Mouse (Mus musculus) embryonic facial prominence, embryonic 11.5 days (tissue): ENCODE results near the gene Grk5. TPM values are rescaled to one million over a fixed set of nuclear protein-coding genes. Genes with fewer than 3 reads are reported as not detected.

Experiments
- ATAC-seq: fragments of 200-750 bp; cut with Nextera tagmentation; replicated peaks from 2 replicates; pipeline ENCODE4 v1.8.0; 2017; ENCODE audit warnings: low read depth; ENCODE audit not compliant: insufficient number of reproducible peaks, low FRiP score, low TSS enrichment
- DNase-seq: peaks from one replicate; pipeline ENCODE4 v3.0.0-alpha.2; 2015; ENCODE audit warnings: low spot score
- H3K27ac ChIP-seq: fragments of 300-500 bp; sonication (generic); replicated peaks from 2 replicates; pipeline ENCODE4 v1.5.1; 2014; ENCODE audit warnings: mild to moderate bottlenecking, low read depth, low read length, control low read depth
- H3K27me3 ChIP-seq: fragments of 300-500 bp; sonication (generic); 2 replicates; pipeline ENCODE4 v1.6.1; 2014; ENCODE audit warnings: mild to moderate bottlenecking, low read length, moderate library complexity, mixed read lengths; ENCODE audit not compliant: control insufficient read depth, insufficient read depth
- H3K36me3 ChIP-seq: fragments of 300-500 bp; sonication (generic); replicated peaks from 2 replicates; pipeline ENCODE4 v1.6.1; 2014; ENCODE audit warnings: low read depth, mild to moderate bottlenecking, low read length, moderate library complexity, mixed read lengths; ENCODE audit not compliant: control insufficient read depth, insufficient read depth
- H3K4me1 ChIP-seq: fragments of 300-500 bp; sonication (generic); 2 replicates; pipeline ENCODE4 v1.6.1; 2014; ENCODE audit warnings: low read length, mixed read lengths; ENCODE audit not compliant: control insufficient read depth, insufficient read depth
- H3K4me2 ChIP-seq: fragments of 300-500 bp; sonication (generic); 2 replicates; pipeline ENCODE4 v1.6.1; 2014; ENCODE audit warnings: low read depth, mild to moderate bottlenecking, control low read depth, low read length, moderate library complexity
- H3K4me3 ChIP-seq: fragments of 300-500 bp; sonication (generic); 2 replicates; pipeline ENCODE4 v1.5.1; 2014; ENCODE audit warnings: low read depth, low read length, control low read depth
- H3K9ac ChIP-seq: fragments of 300-500 bp; sonication (generic); replicated peaks from 2 replicates; pipeline ENCODE4 v1.6.1; 2014; ENCODE audit warnings: mild to moderate bottlenecking, control low read depth, low read length
- H3K9me3 ChIP-seq: fragments of 300-500 bp; sonication (generic); replicated peaks from 2 replicates; pipeline ENCODE4 v1.6.1; 2016; ENCODE audit warnings: mild to moderate bottlenecking, low read length, inconsistent platforms, mixed read lengths; ENCODE audit not compliant: control insufficient read depth
- WGBS: fragments of 180-500 bp; shearing (Covaris S2); extraction: QIAGEN DNeasy Blood & Tissue Kit; methylation state at CpG from one replicate; pipeline ENCODE4 v1.1.7; 2014; 5-methylcytosine and 5-hydroxymethylcytosine counted together
- polyA plus RNA-seq: library from polyadenylated mRNA; unstranded; fragments of >200 nt; fragmentation: Nextera tagmentation; extraction: Ambion mirVana; gene quantifications from 2 replicates; pipeline ENCODE4 v1.2.1, GENCODE M21; 2014

The Grk5 gene
- polyA plus RNA-seq, 1 experiment from 2014 or later = 2.1 TPM

DNA sequence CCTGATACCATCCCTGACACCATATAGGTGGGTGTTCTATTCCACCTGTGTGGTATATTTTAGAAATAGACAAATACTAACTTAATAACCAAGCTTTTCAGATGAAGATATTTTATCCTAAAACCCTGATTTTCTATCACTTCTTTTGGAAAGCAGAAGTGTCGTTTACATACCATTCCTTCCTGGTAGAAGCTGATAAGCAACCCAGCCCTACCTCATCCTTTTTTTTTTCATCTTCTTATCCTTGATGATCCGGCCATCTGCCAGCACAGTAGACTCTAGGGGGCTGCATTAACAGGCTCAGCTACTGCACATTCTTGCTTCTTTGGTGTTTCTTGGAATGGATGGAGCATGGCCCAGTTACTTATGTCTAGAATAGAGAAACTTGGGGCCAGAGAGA lies 195.7 kb downstream of the Grk5 start:
- Histone ChIP-seq H3K9me3 (no peaks in the 10 kb centered on the region), H3K36me3 (no peaks in the 10 kb centered on the region), H3K4me1 (no peaks in the 10 kb centered on the region), H3K27me3 (no peaks in the 10 kb centered on the region), H3K27ac (no peak overlapping the region), H3K4me3 (no peak overlapping the region), H3K4me2 (no peak overlapping the region), H3K9ac (no peak overlapping the region)
- WGBS = 79% methylated on average over 2 of the region's 2 CpGs
- ATAC-seq (no peak), DNase-seq (no peak)

DNA sequence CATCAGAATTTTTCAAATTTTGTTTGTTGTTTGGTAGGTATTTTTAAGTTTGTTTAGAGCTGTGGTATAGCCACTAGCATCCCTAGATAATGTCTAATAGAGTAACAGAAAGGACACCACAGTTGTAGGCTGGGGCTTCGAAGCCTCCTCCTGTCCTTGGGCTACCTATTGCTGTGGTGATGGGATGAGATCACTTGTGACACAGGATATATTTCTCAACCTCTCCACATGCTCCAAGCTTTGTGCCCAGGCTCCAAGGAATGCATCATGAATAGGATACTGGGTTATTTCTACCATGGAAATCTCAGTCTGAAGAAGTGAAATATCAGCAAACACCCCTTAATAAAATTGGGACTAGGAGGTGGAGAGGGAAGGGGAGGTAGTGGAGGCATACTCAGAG lies 198.2 kb downstream of the Grk5 start:
- Histone ChIP-seq H3K4me2 (no peak overlapping the region), H3K9ac (no peak overlapping the region), H3K4me1 (no peaks in the 10 kb centered on the region), H3K36me3 (no peaks in the 10 kb centered on the region), H3K27me3 (no peaks in the 10 kb centered on the region), H3K9me3 (no peaks in the 10 kb centered on the region), H3K27ac (no peak overlapping the region), H3K4me3 (no peak overlapping the region)
- DNase-seq = no peak
- 89% methylated on average over 1 of the region's 1 CpGs for WGBS
- no peak for ATAC-seq

DNA sequence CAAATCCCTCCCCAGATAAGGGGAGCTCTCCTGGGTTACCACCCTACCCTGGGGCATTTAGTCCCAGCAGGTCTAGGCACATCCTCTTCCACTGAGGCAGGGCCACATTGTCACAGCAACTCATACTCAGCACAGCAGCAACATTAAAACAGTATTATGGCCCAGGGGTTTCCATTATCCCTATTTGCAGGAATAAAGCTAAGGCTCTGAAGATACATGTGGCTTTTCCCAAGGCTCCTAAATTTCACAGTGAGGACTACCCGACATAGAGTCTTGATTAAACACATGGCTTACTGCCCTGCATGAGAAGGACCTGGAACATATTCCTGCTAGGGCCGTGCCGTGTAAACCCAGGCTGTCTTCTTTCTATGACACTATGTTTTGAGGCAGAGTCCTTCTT lies 199.5 kb downstream of the Grk5 start:
- 86% methylated on average over 3 of the region's 3 CpGs for WGBS
- Histone ChIP-seq H3K4me3 (no peak overlapping the region), H3K27ac (no peak overlapping the region), H3K4me1 (no peaks in the 10 kb centered on the region), H3K9ac (no peak overlapping the region), H3K27me3 (no peaks in the 10 kb centered on the region), H3K36me3 (no peaks in the 10 kb centered on the region), H3K4me2 (no peak overlapping the region), H3K9me3 (no peaks in the 10 kb centered on the region)
- no peak for ATAC-seq
- DNase-seq = no peak

DNA sequence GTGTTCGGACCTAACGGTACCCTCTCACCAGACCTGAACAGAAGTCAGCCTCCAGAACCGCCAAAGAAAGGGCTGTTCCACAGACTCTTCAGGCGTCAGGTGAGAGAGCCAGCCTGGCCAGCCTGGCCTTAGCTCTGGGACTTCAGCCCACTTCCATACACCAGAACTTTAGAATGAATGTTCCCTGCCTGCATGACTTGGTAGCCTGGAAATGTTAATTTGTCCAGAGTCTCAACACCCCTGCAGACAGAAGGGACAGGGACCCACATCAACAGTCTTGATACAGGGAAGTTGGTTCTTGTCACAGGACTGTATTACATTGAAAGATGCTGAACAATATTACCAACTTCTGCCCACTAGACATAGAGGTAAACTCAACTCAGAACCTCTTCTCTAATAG lies 201.0 kb downstream of the Grk5 start:
- Histone ChIP-seq H3K4me1 (no peaks in the 10 kb centered on the region), H3K9ac (no peak overlapping the region), H3K27me3 (no peaks in the 10 kb centered on the region), H3K36me3 (no peaks in the 10 kb centered on the region), H3K4me3 (no peak overlapping the region), H3K9me3 (no peaks in the 10 kb centered on the region), H3K27ac (no peak overlapping the region), H3K4me2 (no peak overlapping the region)
- DNase-seq = no peak
- 95% methylated on average over 4 of the region's 4 CpGs for WGBS
- no peak for ATAC-seq

DNA sequence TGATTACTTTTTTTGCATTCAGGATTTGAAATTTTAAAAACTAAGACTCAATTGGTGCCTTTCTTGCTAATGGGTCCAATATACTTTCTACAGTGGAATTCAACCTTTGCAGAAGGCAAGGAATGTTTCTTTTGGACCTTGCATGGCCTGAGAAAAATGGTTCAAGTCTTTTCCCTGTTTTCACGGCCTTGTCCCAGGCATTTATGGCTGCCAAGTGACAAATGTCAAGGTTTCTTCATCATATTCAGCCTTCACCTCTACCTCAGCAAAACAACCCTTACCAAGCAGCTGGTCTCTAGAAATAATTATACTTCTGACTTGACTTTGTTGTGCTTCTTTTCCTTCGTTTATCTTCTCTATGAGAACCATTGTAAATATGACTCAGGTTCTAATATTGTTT lies 207.2 kb downstream of the Grk5 start:
- Histone ChIP-seq H3K9me3 (no peaks in the 10 kb centered on the region), H3K27ac (no peak overlapping the region), H3K4me2 (no peak overlapping the region), H3K36me3 (no peaks in the 10 kb centered on the region), H3K27me3 (no peaks in the 10 kb centered on the region), H3K9ac (no peak overlapping the region), H3K4me1 (no peaks in the 10 kb centered on the region), H3K4me3 (no peak overlapping the region)
- 80% methylated on average over 2 of the region's 2 CpGs for whole genome bisulfite sequencing
- no peak for DNase-seq
- ATAC-seq = no peak

DNA sequence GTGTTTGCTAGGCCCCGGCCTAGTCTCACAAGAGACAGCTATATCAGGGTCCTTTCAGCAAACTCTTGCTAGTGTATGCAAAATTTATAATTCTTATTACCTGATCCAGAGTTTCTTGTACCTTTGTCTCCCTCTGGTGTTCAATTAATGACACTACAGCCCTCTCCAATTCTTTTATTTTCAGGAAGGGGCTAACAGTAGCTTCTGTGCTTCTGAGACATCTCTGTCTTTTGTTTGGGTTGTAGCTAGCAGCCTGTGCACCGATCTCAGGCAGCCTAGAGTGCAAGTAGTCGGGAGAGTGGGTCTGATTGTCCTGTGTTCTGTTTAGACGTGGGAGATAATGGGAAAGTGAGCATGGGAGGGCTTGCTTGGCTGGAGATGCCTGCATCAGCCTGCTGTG lies 208.2 kb downstream of the Grk5 start:
- DNase-seq (peak; percentile 54), ATAC-seq (no peak)
- Histone ChIP-seq H3K27ac (no peak overlapping the region), H3K9ac (no peak overlapping the region), H3K27me3 (no peaks in the 10 kb centered on the region), H3K4me2 (no peak overlapping the region), H3K36me3 (no peaks in the 10 kb centered on the region), H3K4me1 (no peaks in the 10 kb centered on the region), H3K4me3 (no peak overlapping the region), H3K9me3 (no peaks in the 10 kb centered on the region)
- 29% methylated on average over 4 of the region's 4 CpGs for whole genome bisulfite sequencing

DNA sequence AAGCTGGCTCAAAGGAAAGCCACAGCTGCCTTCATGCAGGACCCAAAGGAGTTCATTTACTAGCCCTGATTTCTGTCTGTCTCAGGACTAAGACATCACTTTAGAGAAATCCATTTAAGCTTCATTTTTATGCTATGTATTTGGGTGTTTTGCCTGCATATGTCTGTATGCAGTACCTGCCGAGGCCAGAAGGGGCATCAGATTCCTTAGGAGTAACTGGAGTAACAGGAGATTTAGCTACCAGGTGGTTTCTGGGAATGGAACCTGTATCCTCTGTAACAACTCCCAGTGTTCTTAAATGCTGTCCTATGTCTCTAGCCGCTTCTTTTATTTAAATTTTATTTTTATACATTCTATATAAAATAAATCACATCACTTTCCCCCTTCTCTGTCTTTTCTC lies 220.6 kb downstream of the Grk5 start:
- H3K4me3 ChIP-seq = no peak overlapping the region
- H3K36me3 ChIP-seq = no peaks in the 10 kb centered on the region
- no peak overlapping the region for H3K9ac ChIP-seq
- no peak overlapping the region for H3K4me2 ChIP-seq
- DNase-seq (peak; percentile 14), ATAC-seq (no peak)
- no peak overlapping the region for H3K27ac ChIP-seq
- WGBS = 62% methylated on average over 2 of the region's 2 CpGs
- H3K27me3 ChIP-seq = no peaks in the 10 kb centered on the region
- H3K9me3 ChIP-seq = no peaks in the 10 kb centered on the region
- H3K4me1 ChIP-seq = no peaks in the 10 kb centered on the region

DNA sequence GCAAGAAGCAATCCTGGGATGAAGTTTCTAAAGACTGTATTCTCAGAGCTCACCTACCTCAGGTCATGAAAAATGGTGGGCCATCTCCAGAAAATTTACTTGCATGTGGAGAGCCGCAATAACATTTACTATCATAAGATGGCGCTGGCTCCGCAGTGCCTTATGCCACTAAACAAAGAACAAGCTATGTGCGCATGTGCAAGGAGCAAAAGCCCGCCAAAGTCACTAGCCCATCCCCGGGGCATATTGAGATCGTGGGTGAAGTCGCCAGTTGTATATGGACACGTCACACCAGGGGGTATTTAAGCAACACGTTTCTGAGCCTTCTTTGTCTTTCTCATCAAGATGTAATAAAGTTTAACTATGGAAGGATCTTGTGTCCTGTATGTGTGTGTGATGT lies 241.5 kb downstream of the Grk5 start:
- Histone ChIP-seq H3K4me2 (no peak overlapping the region), H3K4me1 (no peaks in the 10 kb centered on the region), H3K27me3 (no peaks in the 10 kb centered on the region), H3K9ac (no peak overlapping the region), H3K27ac (no peak overlapping the region), H3K9me3 (no peaks in the 10 kb centered on the region), H3K36me3 (no peaks in the 10 kb centered on the region), H3K4me3 (no peak overlapping the region)
- DNase-seq (no peak), ATAC-seq (no peak)
- 86% methylated on average over 10 of the region's 10 CpGs for WGBS

DNA sequence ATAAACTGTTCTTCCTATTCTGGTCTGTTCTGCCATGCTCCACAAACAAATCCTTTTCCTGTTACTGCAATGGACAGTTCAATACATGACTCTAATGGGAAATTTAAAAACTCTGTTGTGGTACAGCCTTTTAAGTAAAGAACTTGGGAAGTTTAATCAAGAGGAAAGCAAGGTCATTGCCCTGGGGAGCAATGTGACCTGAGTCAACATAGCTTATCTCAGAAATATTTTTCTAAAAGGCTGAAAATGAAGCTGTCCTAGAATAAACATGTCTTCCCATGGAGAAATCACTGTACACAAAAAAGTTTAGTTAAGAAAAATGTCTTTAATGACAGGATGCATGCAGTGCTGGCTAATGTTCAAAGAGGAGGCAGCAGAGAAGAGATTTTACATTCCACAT lies 249.1 kb downstream of the Grk5 start:
- ATAC-seq = no peak
- Histone ChIP-seq H3K9me3 (no peaks in the 10 kb centered on the region), H3K27ac (no peak overlapping the region), H3K4me3 (no peak overlapping the region), H3K36me3 (no peaks in the 10 kb centered on the region), H3K4me2 (no peak overlapping the region), H3K9ac (no peak overlapping the region), H3K4me1 (no peaks in the 10 kb centered on the region), H3K27me3 (no peaks in the 10 kb centered on the region)
- DNase-seq = no peak
